Mouse (Mus musculus) spleen, embryonic (tissue): ENCODE data around the gene Kidins220.

Source experiments
- CTCF ChIA-PET: fragments of 350-600 bp; sonication (Branson Sonifier 250); formaldehyde crosslinking; loops from one replicate; lab custom pipeline; 2022; lab: Charles Lee

The Kidins220 gene

DNA sequence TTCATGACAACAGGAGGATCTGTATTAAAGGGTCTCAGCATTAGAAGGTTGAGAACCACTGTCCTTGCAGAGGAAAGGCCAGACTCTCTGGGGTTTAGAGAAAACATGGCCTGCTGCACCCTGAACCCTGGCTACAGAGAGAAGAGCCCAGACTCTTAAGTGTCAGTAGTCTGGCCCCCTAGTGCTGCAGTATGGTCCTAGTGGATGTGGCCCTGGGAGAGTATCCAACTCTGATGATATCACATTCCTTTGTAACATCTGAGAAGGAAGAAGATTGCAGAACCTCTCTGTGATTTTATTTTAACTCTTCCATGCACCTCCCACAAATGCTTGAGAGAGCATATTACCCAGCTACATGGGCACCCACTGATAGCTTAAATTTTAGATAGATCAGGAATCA, 129.8 kb downstream of the Kidins220 start:
- CTCF ChIA-PET = interaction anchor here (0.8 kb wide), 1 partner anchor 825 kb away, joined by 6 read pairs; no protein-coding TSS in a partner anchor

DNA sequence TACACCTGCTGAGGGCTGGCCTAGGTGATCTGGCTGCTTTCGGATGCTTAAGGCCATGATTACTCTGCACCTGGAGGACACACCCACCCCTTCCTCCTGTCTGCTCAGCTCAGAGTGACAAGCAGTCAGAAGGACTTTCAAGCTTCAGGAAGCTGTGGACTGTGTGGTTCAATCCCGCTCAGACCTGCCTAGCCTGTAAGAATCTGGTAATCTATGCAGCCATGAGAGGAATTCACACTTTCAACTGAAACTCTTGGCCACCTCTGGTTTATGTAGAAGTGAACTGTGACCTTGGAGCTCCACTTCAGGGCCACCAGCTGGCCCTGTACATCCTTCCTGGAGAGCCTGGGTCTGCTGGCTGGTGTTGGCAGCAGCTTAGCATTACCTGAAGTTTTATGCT, 134.1 kb downstream of the Kidins220 start:
- CTCF ChIA-PET = no interaction called here

GRCm38 (mm10) chr12:25109971-25110681, 135.4 kb downstream of the Kidins220 start:
- CTCF ChIA-PET = no interaction called here

- CTCF ChIA-PET = no interaction called here
Observed at GRCm38 (mm10) chr12:25110682-25111078, 136.0 kb downstream of the Kidins220 start.
